Mouse (Mus musculus) CD4-positive helper T cell, adult 2 months (primary cell): Measurements from ENCODE around the gene Asna1.

Experiments used
- DNase-seq: peaks from one replicate; pipeline ENCODE4 v3.0.0-alpha.2; 2012; ENCODE audit warnings: low read depth, missing footprints, low spot score

Gene Asna1

GRCm38 (mm10) chr8:84990349-84990748 is 34.7 kb downstream of the Asna1 start, which contains the start of gene Hook2:
Gene Hook2, plus strand, starts transcription at chr8:84990603.
- DNase-seq: peak; percentile 98

GRCm38 (mm10) chr8:84989810-84990209 is 35.3 kb downstream of the Asna1 start:
- DNase-seq: peak; percentile 90

GRCm38 (mm10) chr8:84989311-84989731 is 35.8 kb downstream of the Asna1 start:
- DNase-seq: no peak

GRCm38 (mm10) chr8:84987903-84988302 is 37.2 kb downstream of the Asna1 start:
- DNase-seq: no peak

GRCm38 (mm10) chr8:84987388-84987787 is 37.7 kb downstream of the Asna1 start:
- no peak for DNase-seq

GRCm38 (mm10) chr8:84986379-84986945 is 38.6 kb downstream of the Asna1 start:
- DNase-seq: no peak

GRCm38 (mm10) chr8:84985684-84986378 is 39.2 kb downstream of the Asna1 start:
- DNase-seq: peak; percentile 99

GRCm38 (mm10) chr8:84985049-84985683 is 39.9 kb downstream of the Asna1 start:
- peak; percentile 78 for DNase-seq

- DNase-seq: peak; percentile 73
These were observed 40.6 kb downstream of the Asna1 start for GRCm38 (mm10) chr8:84984294-84985048.

- DNase-seq: peak; percentile 67
These were observed 42.5 kb downstream of the Asna1 start for GRCm38 (mm10) chr8:84982499-84983011.

- DNase-seq: no peak
These were observed 43.2 kb downstream of the Asna1 start for GRCm38 (mm10) chr8:84981644-84982498.

- peak; percentile 78 for DNase-seq
These were observed 44.3 kb downstream of the Asna1 start for GRCm38 (mm10) chr8:84980622-84981358.

- DNase-seq: peak; percentile 97
These were observed 45.3 kb downstream of the Asna1 start for GRCm38 (mm10) chr8:84979599-84980421.

GRCm38 (mm10) chr8:84978248-84978940 is 46.7 kb downstream of the Asna1 start, which contains the start of gene Junb:
Gene Junb, minus strand, starts transcription at chr8:84978718.
- DNase-seq: peak; percentile 99

- peak; percentile 89 for DNase-seq
These were observed 47.4 kb downstream of the Asna1 start for GRCm38 (mm10) chr8:84977435-84978247.

GRCm38 (mm10) chr8:84976763-84977434 is 48.2 kb downstream of the Asna1 start:
- DNase-seq: no peak
